Mouse (Mus musculus): Measurements from ENCODE around the gene Hist1h3d. TPM values are rescaled to one million over a fixed set of nuclear protein-coding genes. Genes with fewer than 3 reads are reported as not detected.
"Not testable (repeated sequence)": the region's sequence is repeated elsewhere in the genome, so short reads cannot be mapped to it uniquely, and the experiment has no call there.

The Hist1h3d gene
- total RNA-seq, 2 experiments from 2014 or later = 13.0 to 15.0 TPM

DNA sequence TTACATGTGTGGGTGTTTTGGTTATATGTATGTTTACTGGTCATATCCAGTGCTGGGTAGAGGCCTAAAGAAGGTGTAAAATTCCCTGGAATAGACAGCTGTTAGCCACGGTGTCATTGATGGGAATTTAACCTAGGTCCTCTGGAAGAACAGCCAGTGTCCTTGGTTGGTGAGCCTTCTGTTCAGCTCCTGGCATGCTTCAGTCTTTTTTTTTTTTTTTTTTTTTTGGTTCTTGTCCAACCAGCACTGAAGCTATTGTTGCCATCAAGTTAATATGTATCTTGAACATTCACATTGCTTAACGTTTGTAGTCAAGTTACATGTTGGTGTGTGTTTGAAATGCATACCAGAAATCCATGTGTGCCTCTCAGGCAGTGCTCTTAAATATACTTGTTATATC, 11.1 kb upstream of the Hist1h3d start:
- DNase-seq (ENCODE audit: low spot score in 2 of 2) = no peak

DNA sequence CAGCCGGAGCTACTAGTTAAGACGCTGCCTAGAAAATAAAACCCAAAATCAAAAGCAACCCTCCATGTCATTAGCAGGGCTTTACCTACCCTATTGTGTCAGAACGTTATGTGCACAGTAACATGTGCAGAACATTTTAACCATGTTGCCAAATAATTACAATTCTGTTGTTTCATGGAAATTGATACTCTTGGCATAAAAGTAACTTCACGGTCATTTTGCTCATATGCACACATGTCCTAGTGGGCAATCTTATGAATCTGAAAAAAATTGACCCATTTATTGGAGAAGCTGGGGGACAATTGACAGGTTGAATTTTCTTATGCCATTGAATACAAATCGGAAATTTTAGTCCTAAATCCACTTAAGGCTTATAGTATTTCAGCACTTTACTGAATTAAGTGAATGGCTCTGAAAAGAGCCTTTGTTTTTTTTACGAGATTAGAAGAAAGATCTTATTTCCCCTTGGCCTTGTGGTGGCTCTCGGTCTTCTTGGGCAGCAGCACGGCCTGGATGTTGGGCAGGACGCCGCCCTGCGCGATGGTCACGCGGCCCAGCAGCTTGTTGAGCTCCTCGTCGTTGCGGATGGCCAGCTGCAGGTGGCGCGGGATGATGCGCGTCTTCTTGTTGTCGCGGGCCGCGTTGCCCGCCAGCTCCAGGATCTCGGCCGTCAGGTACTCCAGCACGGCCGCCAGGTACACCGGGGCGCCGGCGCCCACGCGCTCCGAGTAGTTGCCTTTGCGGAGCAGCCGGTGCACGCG, 5.1 kb upstream of the Hist1h3d start:
- DNase-seq (ENCODE audit: low spot score in 2 of 2) = not testable (repeated sequence)

DNA sequence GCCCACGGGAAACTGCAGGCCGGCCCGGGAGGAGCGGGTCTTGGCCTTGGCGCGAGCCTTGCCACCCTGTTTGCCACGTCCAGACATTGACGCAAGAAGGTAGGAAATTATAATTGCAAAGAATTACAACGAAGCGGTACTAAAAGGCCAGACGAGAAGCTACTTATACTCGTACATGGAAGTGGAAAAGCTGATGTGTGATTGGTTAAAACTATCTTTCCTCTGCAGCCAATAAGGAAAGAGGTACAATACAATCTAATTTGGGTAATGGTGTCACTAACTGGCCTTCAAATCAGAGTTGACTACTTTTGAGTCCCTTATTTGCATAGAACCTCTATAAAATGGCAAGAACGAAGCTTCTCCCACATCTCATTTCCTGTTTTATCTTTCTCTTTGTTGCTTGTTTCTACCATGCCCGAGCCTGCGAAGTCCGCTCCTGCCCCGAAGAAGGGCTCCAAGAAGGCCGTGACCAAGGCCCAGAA, 4.5 kb upstream of the Hist1h3d start, which contains the start of the genes Hist1h2ae and Hist1h2bg:
Gene Hist1h2ae, minus strand, starts transcription at position 199 of the 482 bp plus-strand sequence.
Gene Hist1h2bg, plus strand, starts transcription at position 375 of the 482 bp plus-strand sequence.
- peak; percentile 61 to 72 for DNase-seq (ENCODE audit: low spot score in 2 of 2)

DNA sequence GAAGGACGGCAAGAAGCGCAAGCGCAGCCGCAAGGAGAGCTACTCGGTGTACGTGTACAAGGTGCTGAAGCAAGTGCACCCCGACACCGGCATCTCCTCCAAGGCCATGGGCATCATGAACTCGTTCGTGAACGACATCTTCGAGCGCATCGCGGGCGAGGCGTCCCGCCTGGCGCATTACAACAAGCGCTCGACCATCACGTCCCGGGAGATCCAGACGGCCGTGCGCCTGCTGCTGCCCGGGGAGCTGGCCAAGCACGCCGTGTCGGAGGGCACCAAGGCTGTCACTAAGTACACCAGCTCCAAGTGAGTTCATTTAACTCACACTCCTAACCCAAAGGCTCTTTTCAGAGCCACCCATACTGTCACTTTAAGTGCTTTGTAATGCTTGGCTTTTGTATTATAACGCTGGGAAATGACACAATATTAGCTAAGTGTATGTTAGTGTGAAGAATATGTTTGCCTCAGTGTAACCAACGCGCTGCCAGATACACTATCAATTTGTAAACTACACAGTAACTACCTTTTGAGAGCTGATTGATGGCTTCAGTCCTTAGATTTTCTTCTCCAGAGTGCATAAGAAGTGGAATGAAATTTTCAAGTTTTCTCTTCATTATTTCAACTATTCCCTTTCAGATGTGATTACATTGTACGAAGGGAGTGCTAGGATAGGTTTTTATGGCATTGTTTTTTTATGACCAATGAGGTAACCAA, 3.9 kb upstream of the Hist1h3d start:
- DNase-seq (ENCODE audit: low spot score in 2 of 2) = not testable (repeated sequence)

DNA sequence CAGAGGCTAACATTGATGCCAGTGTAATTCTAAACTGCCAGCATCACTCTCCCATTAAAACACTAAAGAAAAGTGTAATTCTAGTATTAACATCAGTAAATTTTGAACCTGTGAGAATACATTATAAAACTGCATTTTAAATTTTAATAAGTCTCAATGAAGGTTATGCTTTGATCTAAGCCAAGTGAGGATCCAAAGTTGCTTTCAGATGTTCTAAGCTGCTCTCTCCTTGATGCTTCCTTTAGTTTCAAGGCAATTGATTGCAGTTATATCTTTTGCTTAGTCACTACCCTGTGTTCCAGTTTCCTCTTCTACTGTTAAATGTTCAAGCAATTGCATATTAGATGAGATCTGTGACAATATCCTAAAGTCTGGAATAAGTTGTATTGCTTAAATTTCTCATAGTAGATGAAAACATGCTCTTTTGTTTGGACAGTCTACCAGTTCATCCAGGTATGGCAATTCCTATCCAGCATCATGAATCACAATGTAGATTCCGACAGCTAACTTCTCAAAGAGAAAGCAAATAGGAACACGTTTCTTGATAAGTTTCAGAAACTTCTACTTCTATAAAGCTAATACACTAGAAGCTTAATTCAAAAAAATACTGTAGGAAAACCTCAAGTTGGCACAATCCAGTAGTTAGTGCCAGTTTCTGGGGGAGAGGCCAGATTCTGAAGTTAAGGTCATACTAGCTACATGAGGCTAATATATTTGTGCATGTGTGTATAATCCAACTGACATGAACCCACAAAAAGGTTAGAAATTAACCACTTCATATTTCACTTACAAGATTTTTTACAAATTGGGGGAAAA, 3.1 kb upstream of the Hist1h3d start:
- DNase-seq (ENCODE audit: low spot score in 2 of 2) = no peak

DNA sequence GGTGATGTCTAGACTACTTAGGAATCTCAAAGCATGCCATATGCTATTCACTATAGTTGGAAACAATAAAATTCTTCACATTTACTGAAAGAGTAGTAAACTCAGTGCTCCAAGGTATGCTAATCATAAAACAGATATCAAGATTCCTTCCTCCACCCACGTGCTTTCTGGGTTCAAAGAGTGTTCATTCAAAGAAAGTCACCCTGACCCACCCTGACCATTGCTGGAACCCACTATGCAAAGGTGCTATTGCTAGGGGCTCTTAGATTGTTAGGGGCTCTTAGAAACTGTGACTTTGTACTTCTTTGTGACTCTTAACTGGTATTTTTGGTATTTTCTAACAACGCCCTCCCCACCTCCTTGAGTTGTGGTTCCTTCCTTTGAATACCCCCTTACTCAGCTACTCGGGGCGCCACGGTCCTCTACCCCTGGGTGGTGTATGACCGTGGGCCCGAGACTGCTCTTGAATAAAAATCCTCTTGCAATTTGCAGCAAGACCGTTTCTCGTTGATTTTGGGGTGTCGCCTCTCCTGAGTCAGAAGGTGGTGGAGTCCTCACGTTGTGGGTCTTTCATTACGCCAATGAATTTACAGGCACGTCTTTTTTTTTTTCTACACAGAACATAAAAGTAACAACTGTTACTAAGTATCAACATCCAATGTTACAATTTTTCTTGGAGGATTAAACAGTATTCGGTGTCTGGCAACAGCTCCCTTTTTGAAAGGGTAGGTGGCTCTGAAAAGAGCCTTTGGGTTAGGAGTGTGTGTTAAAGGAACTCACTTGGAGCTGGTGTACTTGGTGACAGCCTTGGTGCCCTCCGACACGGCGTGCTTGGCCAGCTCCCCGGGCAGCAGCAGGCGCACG, 2.3 kb upstream of the Hist1h3d start:
- DNase-seq (ENCODE audit: low spot score in 2 of 2) = not testable (repeated sequence)

DNA sequence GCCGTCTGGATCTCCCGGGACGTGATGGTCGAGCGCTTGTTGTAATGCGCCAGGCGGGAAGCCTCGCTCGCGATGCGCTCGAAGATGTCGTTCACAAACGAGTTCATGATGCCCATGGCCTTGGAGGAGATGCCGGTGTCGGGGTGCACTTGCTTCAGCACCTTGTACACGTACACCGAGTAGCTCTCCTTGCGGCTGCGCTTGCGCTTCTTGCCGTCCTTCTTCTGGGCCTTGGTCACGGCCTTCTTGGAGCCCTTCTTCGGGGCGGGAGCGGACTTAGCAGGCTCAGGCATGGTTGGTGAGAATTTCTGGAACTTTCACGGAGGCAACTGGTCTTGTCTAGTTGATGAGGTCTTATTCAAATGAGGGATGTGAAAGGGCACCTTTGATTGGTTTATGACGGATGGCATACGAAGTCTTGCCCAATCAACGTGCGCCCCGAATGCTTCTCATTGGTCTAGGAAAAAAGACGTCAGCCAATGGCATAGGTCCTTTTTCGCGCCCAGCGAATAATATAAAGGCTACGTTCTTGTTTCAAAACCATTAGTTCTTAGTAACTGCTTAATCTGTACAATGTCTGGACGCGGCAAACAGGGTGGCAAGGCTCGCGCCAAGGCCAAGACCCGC, 1.6 kb upstream of the Hist1h3d start, which contains the start of the genes Hist1h2bf and Hist1h2ad:
Gene Hist1h2bf, minus strand, starts transcription at position 299 of the 627 bp plus-strand sequence.
Gene Hist1h2ad, plus strand, starts transcription at position 484 of the 627 bp plus-strand sequence.
- DNase-seq (ENCODE audit: low spot score in 2 of 2) = peak; percentile 81 to 86

DNA sequence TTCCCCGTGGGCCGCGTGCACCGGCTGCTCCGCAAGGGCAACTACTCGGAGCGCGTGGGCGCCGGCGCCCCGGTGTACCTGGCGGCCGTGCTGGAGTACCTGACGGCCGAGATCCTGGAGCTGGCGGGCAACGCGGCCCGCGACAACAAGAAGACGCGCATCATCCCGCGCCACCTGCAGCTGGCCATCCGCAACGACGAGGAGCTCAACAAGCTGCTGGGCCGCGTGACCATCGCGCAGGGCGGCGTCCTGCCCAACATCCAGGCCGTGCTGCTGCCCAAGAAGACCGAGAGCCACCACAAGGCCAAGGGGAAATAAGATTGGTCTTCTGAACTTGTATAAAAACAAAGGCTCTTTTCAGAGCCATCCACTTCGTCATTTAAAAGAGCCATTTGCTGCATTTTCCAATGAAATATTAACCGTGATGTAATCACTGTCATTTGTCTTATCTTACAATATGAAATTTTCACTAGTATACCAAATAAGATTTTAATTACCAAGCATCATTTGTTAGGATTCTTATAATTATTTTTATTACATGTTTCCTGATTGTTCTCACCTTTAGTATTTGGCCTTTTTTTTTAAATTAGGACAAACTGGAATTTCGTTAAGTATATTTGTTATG, 905 bp upstream of the Hist1h3d start:
- not testable (repeated sequence) for DNase-seq (ENCODE audit: low spot score in 2 of 2)

DNA sequence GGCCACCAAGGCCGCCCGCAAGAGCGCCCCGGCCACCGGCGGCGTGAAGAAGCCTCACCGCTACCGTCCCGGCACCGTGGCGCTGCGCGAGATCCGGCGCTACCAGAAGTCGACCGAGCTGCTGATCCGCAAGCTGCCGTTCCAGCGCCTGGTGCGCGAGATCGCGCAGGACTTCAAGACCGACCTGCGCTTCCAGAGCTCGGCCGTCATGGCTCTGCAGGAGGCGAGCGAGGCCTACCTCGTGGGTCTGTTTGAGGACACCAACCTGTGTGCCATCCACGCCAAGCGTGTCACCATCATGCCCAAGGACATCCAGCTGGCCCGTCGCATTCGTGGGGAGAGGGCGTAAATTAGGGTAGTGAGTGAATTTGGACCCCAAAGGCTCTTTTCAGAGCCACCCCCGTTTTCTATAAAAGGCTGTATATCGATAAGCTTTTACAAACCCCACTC, 326 bp downstream of the Hist1h3d start:
- not testable (repeated sequence) for DNase-seq (ENCODE audit: low spot score in 2 of 2)

DNA sequence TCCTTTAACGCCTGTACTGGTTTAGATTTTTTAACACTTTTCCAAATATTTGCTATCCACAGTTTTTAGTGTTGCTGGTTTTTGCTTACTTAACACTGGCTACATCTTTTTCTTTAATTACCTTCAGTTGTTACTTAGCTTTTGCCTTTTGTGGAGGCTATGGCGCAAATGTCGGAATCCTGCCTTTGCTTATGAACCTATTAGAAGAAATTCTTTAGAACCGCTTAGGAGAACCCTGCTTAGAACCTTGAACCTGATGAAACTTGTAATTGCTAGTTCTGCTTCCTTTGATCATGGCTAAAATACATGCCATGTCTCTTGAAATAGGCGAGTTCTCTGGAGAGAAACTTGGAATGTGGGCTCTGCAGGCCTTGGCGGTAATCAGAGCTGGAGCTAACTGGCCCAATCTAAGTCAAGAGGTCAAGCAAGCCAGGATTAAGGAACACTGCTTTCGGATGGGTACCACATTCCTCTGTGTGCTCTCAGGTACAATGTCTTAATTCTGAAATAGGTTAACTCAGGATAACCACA, 853 bp downstream of the Hist1h3d start:
- no peak for DNase-seq (ENCODE audit: low spot score in 2 of 2)

DNA sequence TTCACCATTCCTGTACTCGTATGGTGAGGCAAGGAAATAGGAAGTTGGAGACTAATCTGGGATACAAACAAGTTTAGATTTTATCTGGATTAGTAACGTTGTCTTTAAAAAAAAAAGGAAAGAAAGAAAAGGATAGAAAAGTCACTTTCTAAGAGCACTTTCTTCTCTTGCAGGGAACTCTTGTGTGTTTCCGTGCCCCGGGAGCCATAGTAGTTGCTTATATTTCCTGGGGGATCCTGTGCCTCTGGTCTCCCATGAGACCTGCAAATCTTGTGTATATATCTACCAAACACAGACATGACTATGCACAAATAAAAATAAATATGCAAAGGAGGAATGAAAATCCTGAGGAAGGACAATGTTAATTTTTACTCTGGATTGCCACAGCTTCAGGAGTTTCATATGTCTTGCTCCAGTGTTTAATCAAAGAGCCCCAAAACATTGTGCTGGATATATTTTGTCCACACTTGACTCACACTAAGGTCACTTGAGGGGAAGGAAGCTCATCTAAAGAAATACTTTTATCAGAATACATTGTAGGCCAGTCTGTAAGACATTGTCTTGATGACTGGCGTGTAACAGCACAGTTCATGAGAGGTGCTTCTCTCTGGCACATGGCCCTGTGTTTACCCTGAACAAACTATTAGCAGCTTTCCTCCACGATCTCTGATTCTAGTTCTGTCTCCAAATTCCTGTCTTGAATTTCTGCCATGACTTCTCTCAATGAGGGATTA, 1.5 kb downstream of the Hist1h3d start:
- no peak for DNase-seq (ENCODE audit: low spot score in 2 of 2)

DNA sequence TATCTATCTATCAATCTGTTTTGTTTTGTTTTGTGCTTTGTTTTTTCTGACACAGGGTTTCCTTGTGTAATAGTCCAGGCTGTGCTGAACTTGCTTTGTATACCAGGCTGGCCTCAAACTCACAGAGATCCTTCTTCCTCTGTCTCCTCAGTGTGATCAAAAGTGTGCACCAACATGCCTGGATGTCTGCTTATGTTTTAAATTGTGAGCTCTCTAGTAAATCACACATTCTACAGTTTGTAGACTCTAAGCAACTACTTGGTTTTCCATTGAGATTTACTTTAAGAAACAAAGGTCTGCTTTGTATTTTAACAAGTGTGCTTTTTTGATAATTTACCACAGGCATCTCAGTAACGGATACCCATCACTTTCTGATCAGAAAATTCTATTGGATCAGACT, 2.3 kb downstream of the Hist1h3d start:
- DNase-seq (ENCODE audit: low spot score in 2 of 2) = no peak

DNA sequence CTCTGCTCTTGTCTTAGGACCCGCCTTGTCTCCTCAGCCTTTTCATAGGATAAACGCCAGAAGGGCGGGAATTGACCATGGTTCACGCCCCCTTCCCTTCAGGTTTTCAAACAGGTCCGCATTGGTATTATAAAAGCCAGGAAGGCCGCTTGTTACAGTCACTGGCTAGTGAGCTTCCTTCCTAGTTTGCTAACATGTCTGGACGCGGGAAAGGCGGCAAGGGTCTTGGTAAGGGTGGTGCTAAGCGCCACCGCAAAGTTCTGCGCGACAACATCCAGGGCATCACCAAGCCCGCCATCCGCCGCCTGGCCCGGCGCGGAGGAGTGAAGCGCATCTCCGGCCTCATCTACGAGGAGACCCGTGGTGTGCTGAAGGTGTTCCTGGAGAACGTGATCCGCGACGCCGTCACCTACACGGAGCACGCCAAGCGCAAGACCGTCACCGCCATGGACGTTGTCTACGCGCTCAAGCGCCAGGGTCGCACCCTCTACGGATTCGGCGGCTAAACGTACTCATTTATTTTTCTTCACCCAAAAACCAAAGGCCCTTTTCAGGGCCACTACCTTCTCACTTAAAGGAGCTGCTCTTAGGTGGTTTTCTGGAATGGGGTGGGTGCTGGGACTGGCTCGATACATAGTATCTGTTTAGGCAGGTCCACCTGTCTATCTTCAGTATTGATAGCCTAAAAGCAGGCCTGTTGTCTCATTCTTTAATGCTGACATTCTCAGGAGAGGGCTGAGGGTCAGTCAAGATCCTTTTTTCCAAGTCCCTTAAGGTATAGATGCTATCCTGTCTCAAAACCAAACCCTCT, 6.0 kb downstream of the Hist1h3d start, which contains the start of gene Hist1h4d:
Gene Hist1h4d, plus strand, starts transcription at position 191 of the 811 bp plus-strand sequence.
- peak; percentile 97 to 98 for DNase-seq (ENCODE audit: low spot score in 2 of 2)

DNA sequence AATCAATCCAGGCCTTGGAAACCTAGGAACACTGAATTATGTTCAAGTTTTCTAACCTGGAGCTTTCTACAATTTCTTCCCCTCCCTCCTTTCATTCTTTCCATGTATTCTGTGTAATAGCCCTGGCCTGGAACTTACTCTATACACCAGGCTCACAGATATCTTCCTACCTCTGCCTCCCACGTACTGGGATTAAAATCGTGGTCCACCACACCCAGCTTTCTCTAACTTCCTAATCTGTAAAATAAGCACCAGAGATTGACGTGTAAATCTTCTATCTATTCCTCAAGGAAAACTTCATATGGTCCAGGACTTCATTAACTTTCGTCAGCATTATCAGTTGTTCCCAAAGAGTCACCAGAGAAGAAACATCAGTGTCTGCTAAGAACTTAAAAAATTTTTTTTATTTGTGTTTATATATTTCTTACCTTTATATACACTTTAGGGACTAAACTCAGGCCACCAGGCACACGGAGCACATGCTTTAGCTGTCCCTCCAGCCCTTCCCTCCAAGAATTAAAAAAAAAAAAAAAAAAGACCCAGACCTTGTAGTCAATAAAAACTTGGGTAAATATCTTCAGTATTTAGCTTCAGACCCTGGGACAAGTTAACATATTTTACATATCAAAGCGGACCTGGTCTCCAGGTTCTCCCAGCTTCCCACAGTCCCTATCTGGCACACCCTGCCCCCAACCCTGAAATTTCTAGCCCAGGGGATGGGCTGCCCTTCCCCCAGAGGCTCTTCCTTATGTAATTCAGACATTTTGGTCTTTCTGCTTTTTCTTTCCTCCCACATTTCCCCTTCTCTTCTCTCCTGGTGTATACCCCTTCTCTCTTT, 6.9 kb downstream of the Hist1h3d start:
- no peak for DNase-seq (ENCODE audit: low spot score in 2 of 2)

DNA sequence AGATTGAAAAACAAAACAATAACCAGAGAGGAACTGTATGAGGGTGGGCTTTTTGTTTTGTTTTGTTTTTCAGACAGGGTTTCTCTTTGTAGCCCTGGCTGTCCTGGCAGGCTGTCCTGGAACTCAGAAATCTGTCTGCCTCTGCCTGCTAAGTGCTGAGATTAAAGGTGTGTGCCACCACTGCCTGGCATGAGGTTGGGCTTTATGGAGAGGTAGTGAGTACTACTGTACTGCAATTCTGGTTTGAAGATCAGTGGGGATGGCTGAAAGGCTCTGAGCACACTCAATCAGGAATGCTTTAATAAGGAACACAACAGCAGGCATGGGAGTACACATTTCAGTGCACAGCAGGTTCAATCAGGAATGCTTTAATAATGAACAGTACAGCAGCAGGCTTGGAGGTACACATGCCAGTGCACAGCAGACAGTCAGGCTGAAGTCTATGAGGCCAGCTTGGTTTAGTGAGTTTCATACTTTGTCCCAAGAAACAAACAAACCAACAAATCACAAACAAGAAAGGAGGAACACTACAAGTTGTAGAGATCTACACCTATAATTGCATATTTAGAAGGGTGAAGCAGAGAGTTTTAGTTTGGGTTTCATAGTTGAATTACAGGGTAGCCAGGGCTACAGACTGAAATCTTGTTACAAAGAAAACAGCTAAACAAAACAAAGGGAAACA, 8.0 kb downstream of the Hist1h3d start:
- no peak for DNase-seq (ENCODE audit: low spot score in 2 of 2)

DNA sequence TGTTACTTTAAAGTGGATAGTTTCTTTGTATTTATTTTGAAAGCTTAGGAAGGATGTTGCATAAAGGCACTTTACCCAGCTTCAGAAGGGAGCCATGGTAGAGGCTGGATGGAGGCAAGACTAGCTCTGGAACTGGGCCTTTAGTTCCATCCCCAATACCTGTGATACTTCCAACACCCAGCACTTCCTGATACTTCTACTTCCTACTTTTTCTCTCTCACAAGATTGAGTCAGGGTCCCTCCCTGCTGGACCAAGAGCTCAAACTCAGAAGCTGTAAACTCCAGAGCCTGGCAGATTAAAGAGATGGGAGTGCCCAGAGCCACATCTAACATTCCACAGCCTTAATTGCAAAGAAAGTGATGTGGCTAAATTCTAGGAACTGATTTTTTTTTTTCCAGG, 8.8 kb downstream of the Hist1h3d start:
- DNase-seq (ENCODE audit: low spot score in 2 of 2) = no peak
